Mouse (Mus musculus) heart, postnatal 0 days (tissue): Measurements from ENCODE around the gene Sh3gl2. TPM values are rescaled to one million over a fixed set of nuclear protein-coding genes. Genes with fewer than 3 reads are reported as not detected.

ENCODE experiments used
- ATAC-seq: fragments of 200-750 bp; cut with Nextera tagmentation; 2 replicates; pipeline ENCODE4 v1.8.0; 2017; ENCODE audit warnings: low read depth, moderate number of reproducible peaks, moderate library complexity; ENCODE audit not compliant: insufficient read depth
- DNase-seq: peaks from one replicate; pipeline ENCODE4 v3.0.0-alpha.2; 2016; ENCODE audit warnings: low spot score
- H3K27ac ChIP-seq: fragments of 300-500 bp; sonication (generic); 2 replicates; pipeline ENCODE4 v1.5.1; 2014; ENCODE audit warnings: low read depth, mild to moderate bottlenecking
- H3K27me3 ChIP-seq: fragments of 300-500 bp; sonication (generic); 2 replicates; pipeline ENCODE4 v1.6.1; 2014; ENCODE audit warnings: low read length, mixed read lengths; ENCODE audit not compliant: control insufficient read depth, insufficient read depth
- H3K36me3 ChIP-seq: fragments of 300-500 bp; sonication (generic); replicated peaks from 2 replicates; pipeline ENCODE4 v1.6.1; 2014; ENCODE audit warnings: low read length, mixed read lengths; ENCODE audit not compliant: control insufficient read depth, insufficient read depth
- H3K4me1 ChIP-seq: fragments of 300-500 bp; sonication (generic); 2 replicates; pipeline ENCODE4 v1.6.1; 2014; ENCODE audit warnings: antibody characterized with exemption; ENCODE audit not compliant: control insufficient read depth, insufficient read depth
- H3K4me2 ChIP-seq: fragments of 300-500 bp; sonication (generic); 2 replicates; pipeline ENCODE4 v1.6.1; 2014; ENCODE audit warnings: low read depth, mild to moderate bottlenecking, low read length, moderate library complexity
- H3K4me3 ChIP-seq: fragments of 300-500 bp; sonication (generic); 2 replicates; pipeline ENCODE4 v1.5.1; 2014; ENCODE audit warnings: low read depth, low read length
- H3K9ac ChIP-seq: fragments of 300-500 bp; sonication (generic); replicated peaks from 2 replicates; pipeline ENCODE4 v1.6.1; 2014; ENCODE audit warnings: low read depth, low read length, mixed read lengths
- H3K9me3 ChIP-seq: fragments of 300-500 bp; sonication (generic); replicated peaks from 2 replicates; pipeline ENCODE4 v1.6.1; 2016; ENCODE audit warnings: low read length; ENCODE audit not compliant: control insufficient read depth
- CTCF ChIP-seq: IDR thresholded peaks from 2 replicates; pipeline ENCODE4 v1.5.1; 2016; ENCODE audit warnings: antibody characterized with exemption, control low read depth, low read depth
- EP300 ChIP-seq: IDR thresholded peaks from 2 replicates; pipeline ENCODE4 v1.6.1; 2016; ENCODE audit warnings: antibody characterized with exemption, low read depth
- WGBS: fragments of 180-500 bp; shearing (Covaris S2); extraction: QIAGEN DNeasy Blood & Tissue Kit; methylation state at CpG from one replicate; pipeline ENCODE4 v1.1.7; 2014; 5-methylcytosine and 5-hydroxymethylcytosine counted together
- polyA plus RNA-seq: library from polyadenylated mRNA; unstranded; fragments of >200 nt; fragmentation: Nextera tagmentation; extraction: Ambion mirVana; gene quantifications from 2 replicates; pipeline ENCODE4 v1.2.1, GENCODE M21; 2015
- total RNA-seq: library from RNA; depleted of rRNA; stranded (reverse); fragments of >200 nt; gene quantifications from 2 replicates; pipeline ENCODE4 v1.2.3, GENCODE M21; 2014; ENCODE audit warnings: low replicate concordance

The Sh3gl2 gene
- total and polyA plus RNA-seq, 2 experiments from 2014 or later: 0.34 to 1.9 TPM

GRCm38 (mm10) chr4:85539677-85540076, 334.8 kb downstream of the Sh3gl2 start:
- no peak for ATAC-seq
- DNase-seq: no peak
- TF ChIP-seq CTCF (no peak), EP300 (no peak)
- 75% methylated on average over 5 of the region's 5 CpGs for WGBS
- Histone ChIP-seq H3K36me3 (no peaks in the 10 kb centered on the region), H3K9me3 (no peaks in the 10 kb centered on the region), H3K27me3 (no peaks in the 10 kb centered on the region), H3K9ac (no peak overlapping the region), H3K27ac (no peak overlapping the region), H3K4me2 (no peak overlapping the region), H3K4me3 (no peak overlapping the region), H3K4me1 (no peaks in the 10 kb centered on the region)

- H3K4me2 ChIP-seq: no peak overlapping the region
- no peak overlapping the region for H3K9ac ChIP-seq
- H3K36me3 ChIP-seq: no peaks in the 10 kb centered on the region
- WGBS: 71% methylated on average over 4 of the region's 4 CpGs
- TF ChIP-seq CTCF (no peak), EP300 (no peak)
- no peak overlapping the region for H3K4me3 ChIP-seq
- no peaks in the 10 kb centered on the region for H3K9me3 ChIP-seq
- H3K27ac ChIP-seq: no peak overlapping the region
- DNase-seq: no peak
- no peaks in the 10 kb centered on the region for H3K27me3 ChIP-seq
- no peaks in the 10 kb centered on the region for H3K4me1 ChIP-seq
- ATAC-seq: no peak
Observed at GRCm38 (mm10) chr4:85543221-85543620, 338.3 kb downstream of the Sh3gl2 start.

- Histone ChIP-seq H3K4me3 (no peak overlapping the region), H3K27ac (no peak overlapping the region), H3K9ac (no peak overlapping the region), H3K9me3 (no peaks in the 10 kb centered on the region), H3K4me2 (no peak overlapping the region), H3K4me1 (no peaks in the 10 kb centered on the region), H3K27me3 (no peaks in the 10 kb centered on the region), H3K36me3 (no peaks in the 10 kb centered on the region)
- ATAC-seq: no peak
- TF ChIP-seq EP300 (no peak), CTCF (no peak)
- WGBS: 58% methylated on average over 3 of the region's 3 CpGs
- DNase-seq: no peak
Observed at GRCm38 (mm10) chr4:85554696-85555095, 349.8 kb downstream of the Sh3gl2 start.

- DNase-seq: peak; percentile 28
- WGBS: 53% methylated on average over 6 of the region's 6 CpGs
Observed at GRCm38 (mm10) chr4:85559753-85560152, 354.8 kb downstream of the Sh3gl2 start.

GRCm38 (mm10) chr4:85585426-85585825, 380.5 kb downstream of the Sh3gl2 start:
- H3K9ac ChIP-seq: no peak overlapping the region
- no peak overlapping the region for H3K4me3 ChIP-seq
- no peaks in the 10 kb centered on the region for H3K9me3 ChIP-seq
- TF ChIP-seq CTCF (no peak), EP300 (no peak)
- ATAC-seq: no peak
- WGBS: 74% methylated on average over 2 of the region's 2 CpGs
- no peak overlapping the region for H3K27ac ChIP-seq
- no peaks in the 10 kb centered on the region for H3K36me3 ChIP-seq
- no peak overlapping the region for H3K4me2 ChIP-seq
- H3K4me1 ChIP-seq: no peaks in the 10 kb centered on the region
- no peaks in the 10 kb centered on the region for H3K27me3 ChIP-seq
- DNase-seq: no peak

More at GRCm38 (mm10) chr4:85559753-85560152, 354.8 kb downstream of the Sh3gl2 start:
- Histone ChIP-seq H3K9me3 (no peaks in the 10 kb centered on the region), H3K4me2 (no peak overlapping the region), H3K4me3 (no peak overlapping the region), H3K4me1 (no peaks in the 10 kb centered on the region), H3K9ac (no peak overlapping the region), H3K27ac (no peak overlapping the region), H3K36me3 (no peaks in the 10 kb centered on the region), H3K27me3 (no peaks in the 10 kb centered on the region)
- TF ChIP-seq CTCF (no peak), EP300 (no peak)
- ATAC-seq: no peak

GRCm38 (mm10) chr4:85588928-85589327, 384.0 kb downstream of the Sh3gl2 start:
- ATAC-seq (no peak), DNase-seq (no peak)
- no peak overlapping the region for H3K9ac ChIP-seq
- no peaks in the 10 kb centered on the region for H3K4me1 ChIP-seq
- H3K4me2 ChIP-seq: no peak overlapping the region
- H3K36me3 ChIP-seq: no peaks in the 10 kb centered on the region
- no peaks in the 10 kb centered on the region for H3K27me3 ChIP-seq
- H3K4me3 ChIP-seq: no peak overlapping the region
- no peaks in the 10 kb centered on the region for H3K9me3 ChIP-seq
- 66% methylated on average over 4 of the region's 4 CpGs for WGBS
- TF ChIP-seq EP300: no peak
- no peak for TF ChIP-seq CTCF
- no peak overlapping the region for H3K27ac ChIP-seq
